Mouse (Mus musculus) embryonic facial prominence, embryonic 10.5 days (tissue): ENCODE results near the gene Ppm1h. TPM values are rescaled to one million over a fixed set of nuclear protein-coding genes. Genes with fewer than 3 reads are reported as not detected.

Experiments used
- DNase-seq: peaks from one replicate; pipeline ENCODE4 v3.0.0-alpha.2; 2017; ENCODE audit warnings: low spot score
- H3K27ac ChIP-seq: fragments of 300-500 bp; sonication (generic); replicated peaks from 2 replicates; pipeline ENCODE4 v1.5.1; 2016; ENCODE audit warnings: mild to moderate bottlenecking
- H3K27me3 ChIP-seq: fragments of 300-500 bp; sonication (generic); replicated peaks from 2 replicates; pipeline ENCODE4 v1.6.1; 2016; ENCODE audit warnings: low read depth, mild to moderate bottlenecking; ENCODE audit not compliant: poor library complexity, severe bottlenecking
- H3K36me3 ChIP-seq: fragments of 300-500 bp; sonication (generic); replicated peaks from 2 replicates; pipeline ENCODE4 v1.6.1; 2016; ENCODE audit warnings: mild to moderate bottlenecking, moderate library complexity
- H3K4me1 ChIP-seq: fragments of 300-500 bp; sonication (generic); 2 replicates; pipeline ENCODE4 v1.6.1; 2016
- H3K4me3 ChIP-seq: fragments of 300-500 bp; sonication (generic); 2 replicates; pipeline ENCODE4 v1.5.1; 2016; ENCODE audit warnings: mild to moderate bottlenecking, moderate library complexity
- H3K9me3 ChIP-seq: fragments of 300-500 bp; sonication (generic); 2 replicates; pipeline ENCODE4 v1.6.1; 2016; ENCODE audit warnings: mild to moderate bottlenecking
- WGBS: fragments of 180-500 bp; shearing (Covaris S2); methylation state at CpG from one replicate; pipeline ENCODE4 v1.1.7; 2016; 5-methylcytosine and 5-hydroxymethylcytosine counted together
- polyA plus RNA-seq: library from polyadenylated mRNA; unstranded; fragments of >200 nt; fragmentation: Nextera tagmentation; extraction: Ambion mirVana; gene quantifications from 2 replicates; pipeline ENCODE4 v1.2.1, GENCODE M21; 2016

The Ppm1h gene
- polyA plus RNA-seq, 1 experiment from 2014 or later: 3.9 TPM

- peaks cover 24% of the 10 kb centered on the region for H3K4me1 ChIP-seq
- H3K36me3 ChIP-seq: no peaks in the 10 kb centered on the region
- DNase-seq: no peak
- peaks cover 46% of the 10 kb centered on the region for H3K27me3 ChIP-seq
- WGBS: 24% methylated on average over 4 of the region's 4 CpGs
- peak overlapping the region; percentile 75; the same call in 1 of the 2 replicates for H3K4me3 ChIP-seq
- H3K9me3 ChIP-seq: no peaks in the 10 kb centered on the region
- H3K27ac ChIP-seq: no peak overlapping the region
These were observed 2.5 kb downstream of the Ppm1h start for GRCm38 (mm10) chr10:122681085-122681408.

GRCm38 (mm10) chr10:122683819-122684330 is 5.3 kb downstream of the Ppm1h start:
- Histone ChIP-seq H3K27ac (no peak overlapping the region), H3K4me3 (no peak overlapping the region), H3K9me3 (no peaks in the 10 kb centered on the region), H3K27me3 (peaks cover 27% of the 10 kb centered on the region), H3K36me3 (no peaks in the 10 kb centered on the region), H3K4me1 (peaks cover 18% of the 10 kb centered on the region)
- WGBS: 85% methylated on average over 5 of the region's 5 CpGs
- no peak for DNase-seq

- Histone ChIP-seq H3K4me1 (peaks cover 5% of the 10 kb centered on the region), H3K9me3 (no peaks in the 10 kb centered on the region), H3K4me3 (no peak overlapping the region), H3K27ac (no peak overlapping the region), H3K27me3 (peaks cover 15% of the 10 kb centered on the region), H3K36me3 (no peaks in the 10 kb centered on the region)
- 35% methylated on average over 1 of the region's 1 CpGs for WGBS
- DNase-seq: no peak
These were observed 6.7 kb downstream of the Ppm1h start for GRCm38 (mm10) chr10:122685297-122685696.

GRCm38 (mm10) chr10:122685836-122686531 is 7.4 kb downstream of the Ppm1h start:
- Histone ChIP-seq H3K36me3 (no peaks in the 10 kb centered on the region), H3K4me1 (no peaks in the 10 kb centered on the region; the same call in 1 of the 2 replicates), H3K4me3 (no peak overlapping the region), H3K27ac (no peak overlapping the region), H3K9me3 (no peaks in the 10 kb centered on the region), H3K27me3 (peaks cover 9% of the 10 kb centered on the region)
- 94% methylated on average over 19 of the region's 19 CpGs for WGBS
- DNase-seq: no peak

GRCm38 (mm10) chr10:122690698-122691097 is 12.1 kb downstream of the Ppm1h start:
- Histone ChIP-seq H3K36me3 (no peaks in the 10 kb centered on the region), H3K4me1 (peaks cover 26% of the 10 kb centered on the region), H3K9me3 (peaks cover 4% of the 10 kb centered on the region; the same call in 1 of the 2 replicates), H3K27me3 (no peaks in the 10 kb centered on the region), H3K4me3 (no peak overlapping the region), H3K27ac (no peak overlapping the region)
- 73% methylated on average over 6 of the region's 6 CpGs for WGBS
- no peak for DNase-seq

- Histone ChIP-seq H3K27ac (peak overlapping the region; percentile 12; the same call in 1 of the 2 replicates), H3K36me3 (no peaks in the 10 kb centered on the region), H3K4me3 (no peak overlapping the region), H3K27me3 (no peaks in the 10 kb centered on the region), H3K9me3 (peaks cover 4% of the 10 kb centered on the region; the same call in 1 of the 2 replicates), H3K4me1 (peaks cover 26% of the 10 kb centered on the region)
- 73% methylated on average over 12 of the region's 12 CpGs for WGBS
- DNase-seq: no peak
These were observed 14.7 kb downstream of the Ppm1h start for GRCm38 (mm10) chr10:122693158-122693777.

GRCm38 (mm10) chr10:122693911-122694618 is 15.5 kb downstream of the Ppm1h start:
- Histone ChIP-seq H3K9me3 (peaks cover 4% of the 10 kb centered on the region; the same call in 1 of the 2 replicates), H3K27ac (peak overlapping the region; percentile 41; the same call in 1 of the 2 replicates), H3K4me3 (no peak overlapping the region), H3K4me1 (peaks cover 26% of the 10 kb centered on the region), H3K27me3 (no peaks in the 10 kb centered on the region), H3K36me3 (no peaks in the 10 kb centered on the region)
- DNase-seq: peak; percentile 61
- 52% methylated on average over 17 of the region's 17 CpGs for WGBS

- no peak overlapping the region for H3K27ac ChIP-seq
- DNase-seq: no peak
- no peaks in the 10 kb centered on the region for H3K36me3 ChIP-seq
- WGBS: 79% methylated on average over 1 of the region's 1 CpGs
- H3K4me3 ChIP-seq: no peak overlapping the region
- peaks cover 28% of the 10 kb centered on the region for H3K4me1 ChIP-seq
- H3K27me3 ChIP-seq: no peaks in the 10 kb centered on the region
- peaks cover 4% of the 10 kb centered on the region; the same call in 1 of the 2 replicates for H3K9me3 ChIP-seq
These were observed 17.8 kb downstream of the Ppm1h start for GRCm38 (mm10) chr10:122696335-122696734.

GRCm38 (mm10) chr10:122698347-122698746 is 19.8 kb downstream of the Ppm1h start:
- Histone ChIP-seq H3K27ac (no peak overlapping the region), H3K4me3 (no peak overlapping the region), H3K27me3 (no peaks in the 10 kb centered on the region), H3K36me3 (no peaks in the 10 kb centered on the region), H3K4me1 (peaks cover 18% of the 10 kb centered on the region), H3K9me3 (peaks cover 4% of the 10 kb centered on the region; the same call in 1 of the 2 replicates)
- 90% methylated on average over 5 of the region's 5 CpGs for WGBS
- no peak for DNase-seq

GRCm38 (mm10) chr10:122704901-122705300 is 26.3 kb downstream of the Ppm1h start:
- H3K4me3 ChIP-seq: no peak overlapping the region
- H3K27ac ChIP-seq: no peak overlapping the region
- peaks cover 5% of the 10 kb centered on the region; the same call in 1 of the 2 replicates for H3K4me1 ChIP-seq
- H3K27me3 ChIP-seq: no peaks in the 10 kb centered on the region
- no peak for DNase-seq
- no peaks in the 10 kb centered on the region for H3K36me3 ChIP-seq
- 87% methylated on average over 5 of the region's 5 CpGs for WGBS
- no peaks in the 10 kb centered on the region for H3K9me3 ChIP-seq

- Histone ChIP-seq H3K36me3 (no peaks in the 10 kb centered on the region), H3K4me3 (no peak overlapping the region), H3K27me3 (no peaks in the 10 kb centered on the region), H3K4me1 (peaks cover 5% of the 10 kb centered on the region; the same call in 1 of the 2 replicates), H3K27ac (no peak overlapping the region), H3K9me3 (no peaks in the 10 kb centered on the region)
- no peak for DNase-seq
- 86% methylated on average over 6 of the region's 6 CpGs for WGBS
These were observed 26.9 kb downstream of the Ppm1h start for GRCm38 (mm10) chr10:122705457-122705856.

GRCm38 (mm10) chr10:122711381-122711811 is 32.8 kb downstream of the Ppm1h start:
- Histone ChIP-seq H3K4me1 (peaks cover 19% of the 10 kb centered on the region), H3K27me3 (no peaks in the 10 kb centered on the region), H3K27ac (no peak overlapping the region), H3K4me3 (no peak overlapping the region), H3K9me3 (no peaks in the 10 kb centered on the region), H3K36me3 (no peaks in the 10 kb centered on the region)
- DNase-seq: no peak
- WGBS: 75% methylated on average over 6 of the region's 6 CpGs
